Mouse (Mus musculus) embryonic fibroblast, embryonic 13.5 days (primary cell): ENCODE measurements around the gene Arhgap9.

ENCODE experiments used
- CTCF ChIP-seq: IDR thresholded peaks from 2 replicates; pipeline ENCODE4 v1.5.1; 2011; ENCODE audit warnings: mild to moderate bottlenecking, control low read depth, low read length, moderate library complexity, borderline replicate concordance; ENCODE audit not compliant: insufficient read depth
- POLR2A ChIP-seq: IDR thresholded peaks from 2 replicates; pipeline ENCODE4 v1.6.1; 2011; ENCODE audit warnings: low read depth, mild to moderate bottlenecking, control low read depth, low read length, moderate library complexity

DNA sequence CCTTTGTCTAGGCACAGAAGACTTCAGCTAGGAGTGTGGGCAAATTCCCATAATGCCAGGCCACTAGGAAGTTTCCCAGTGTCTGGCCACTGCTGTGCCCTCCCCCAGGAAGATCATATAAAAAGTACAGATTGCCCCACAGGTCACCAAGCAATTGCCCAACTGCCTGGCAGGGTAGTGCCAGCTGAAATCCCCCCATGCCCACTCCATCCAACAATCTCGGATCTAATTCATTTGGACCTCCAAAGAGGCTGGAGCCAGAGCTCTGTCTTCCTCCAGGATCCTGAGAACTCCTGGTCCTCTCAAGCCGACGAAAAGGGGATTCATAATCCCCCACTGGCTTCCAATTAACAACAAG, 33.8 kb upstream of the Arhgap9 start:
- TF ChIP-seq CTCF = no peak
- no peak for TF ChIP-seq POLR2A
